Mouse (Mus musculus): ENCODE measurements around the gene Gm33543. TPM values are rescaled to one million over a fixed set of nuclear protein-coding genes. Genes with fewer than 3 reads are reported as not detected.

The Gm33543 gene
- total RNA-seq, 2 experiments from 2014 or later, result not detected

GRCm38 (mm10) chr10:95784837-95785236 is 57.9 kb downstream of the Gm33543 start:
- ATAC-seq (replicated peaks; ENCODE audit: low FRiP score, low TSS enrichment, poor library complexity, severe bottlenecking), result no peak

GRCm38 (mm10) chr10:95780881-95781600 is 61.7 kb downstream of the Gm33543 start:
- ATAC-seq (replicated peaks; ENCODE audit: low FRiP score, low TSS enrichment, poor library complexity, severe bottlenecking), result no peak

- no peak for ATAC-seq (replicated peaks; ENCODE audit: low FRiP score, low TSS enrichment, poor library complexity, severe bottlenecking)
These were observed 62.8 kb downstream of the Gm33543 start for GRCm38 (mm10) chr10:95779801-95780385.

GRCm38 (mm10) chr10:95778622-95779021 is 64.1 kb downstream of the Gm33543 start:
- no peak for ATAC-seq (replicated peaks; ENCODE audit: low FRiP score, low TSS enrichment, poor library complexity, severe bottlenecking)

GRCm38 (mm10) chr10:95777701-95778320 is 64.9 kb downstream of the Gm33543 start:
- no peak for ATAC-seq (replicated peaks; ENCODE audit: low FRiP score, low TSS enrichment, poor library complexity, severe bottlenecking)

- ATAC-seq (replicated peaks; ENCODE audit: low FRiP score, low TSS enrichment, poor library complexity, severe bottlenecking), result no peak
These were observed 65.7 kb downstream of the Gm33543 start for GRCm38 (mm10) chr10:95777071-95777470.

GRCm38 (mm10) chr10:95774856-95775255 is 67.9 kb downstream of the Gm33543 start:
- ATAC-seq (replicated peaks; ENCODE audit: low FRiP score, low TSS enrichment, poor library complexity, severe bottlenecking), result no peak

GRCm38 (mm10) chr10:95774001-95774628 is 68.6 kb downstream of the Gm33543 start:
- no peak for ATAC-seq (replicated peaks; ENCODE audit: low FRiP score, low TSS enrichment, poor library complexity, severe bottlenecking)

Other genes starting within 250 kb of the Gm33543 start
- not detected in 2 replicates for gene Anapc15-ps, start 169.5 kb downstream of the Gm33543 start, total RNA-seq (2014; fragmentation: Nextera tagmentation)
- 0.56 and 1.1 TPM in 2 replicates for gene Anapc15-ps, start 169.5 kb downstream of the Gm33543 start, total RNA-seq (2017)
- 24.1 and 27.6 TPM in 2 replicates for gene Eea1, start 97.7 kb upstream of the Gm33543 start, total RNA-seq (2014; fragmentation: Nextera tagmentation)
- gene Eea1, start 97.7 kb upstream of the Gm33543 start, total RNA-seq (2017), result 39.7 and 39.9 TPM in 2 replicates